Mouse (Mus musculus): ENCODE measurements around the gene Sult6b2. TPM values are rescaled to one million over a fixed set of nuclear protein-coding genes. Genes with fewer than 3 reads are reported as not detected.

Gene Sult6b2
- polyA plus RNA-seq, 1 experiment from 2014 or later = 0.28 TPM

DNA sequence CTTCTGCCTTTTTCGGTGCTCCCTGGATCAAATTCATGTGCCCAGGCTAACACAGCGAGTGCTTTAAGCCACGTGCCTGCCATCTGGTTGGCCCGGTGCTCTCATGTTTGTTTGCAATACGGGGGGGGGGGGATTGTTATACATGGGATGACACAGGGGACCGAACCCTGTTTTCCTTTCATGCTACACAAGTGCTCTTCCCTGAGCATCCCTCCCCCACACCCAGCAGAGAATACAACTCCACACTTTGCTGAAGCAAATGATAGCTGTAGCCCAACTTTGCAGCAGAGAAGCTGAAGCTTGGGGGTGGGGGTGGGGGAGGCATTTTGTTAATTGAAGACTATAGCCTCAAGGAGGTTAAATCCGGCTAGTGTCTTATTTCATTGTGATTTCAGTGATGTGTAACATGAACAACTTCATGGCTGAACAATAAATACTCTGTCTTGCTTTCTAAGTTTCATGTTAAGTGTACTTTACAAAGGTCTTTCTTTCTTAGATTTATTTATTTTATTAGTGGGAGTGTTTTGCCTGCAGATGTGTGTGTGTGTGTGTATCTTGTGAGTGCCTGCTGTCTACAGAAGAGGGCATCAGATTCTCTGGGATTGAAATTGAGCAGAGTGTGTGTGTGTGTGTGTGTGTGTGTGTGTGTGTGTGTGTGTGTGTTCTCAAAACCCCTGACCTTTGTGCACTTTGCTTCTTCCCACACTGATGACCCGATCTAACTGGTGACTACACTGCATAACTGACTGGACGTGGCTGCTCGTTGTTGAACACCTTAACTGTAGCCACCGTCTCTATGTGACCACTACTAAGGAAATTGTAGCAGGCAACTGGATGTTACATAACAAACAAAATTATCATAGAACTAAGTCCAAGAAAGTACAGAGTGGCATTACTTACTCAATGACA, 1.4 kb downstream of the Sult6b2 start:
- ATAC-seq (replicated peaks; ENCODE audit: low FRiP score, low TSS enrichment, low read depth) (no peak), DNase-seq (ENCODE audit: low spot score) (no peak)
- peaks cover 7% of the 10 kb centered on the region; the same call in 1 of the 2 replicates for H3K4me1 ChIP-seq (replicated peaks; ENCODE audit: control insufficient read depth, insufficient read depth, low read length)
- H3K4me2 ChIP-seq (ENCODE audit: low read length) = no peak overlapping the region
- no peak overlapping the region for H3K27ac ChIP-seq (ENCODE audit: low read depth)
- H3K27me3 ChIP-seq (replicated peaks; ENCODE audit: control insufficient read depth, insufficient read depth, low read length) = no peaks in the 10 kb centered on the region
- no peaks in the 10 kb centered on the region for H3K36me3 ChIP-seq (ENCODE audit: control insufficient read depth, insufficient read depth, low read length)
- no peak overlapping the region for H3K4me3 ChIP-seq (ENCODE audit: low read depth, low read length)
- H3K9ac ChIP-seq (ENCODE audit: low read length) = no peak overlapping the region
- 43% methylated on average over 11 of the region's 11 CpGs for WGBS
- H3K9me3 ChIP-seq (ENCODE audit: control insufficient read depth, low read length) = no peaks in the 10 kb centered on the region

DNA sequence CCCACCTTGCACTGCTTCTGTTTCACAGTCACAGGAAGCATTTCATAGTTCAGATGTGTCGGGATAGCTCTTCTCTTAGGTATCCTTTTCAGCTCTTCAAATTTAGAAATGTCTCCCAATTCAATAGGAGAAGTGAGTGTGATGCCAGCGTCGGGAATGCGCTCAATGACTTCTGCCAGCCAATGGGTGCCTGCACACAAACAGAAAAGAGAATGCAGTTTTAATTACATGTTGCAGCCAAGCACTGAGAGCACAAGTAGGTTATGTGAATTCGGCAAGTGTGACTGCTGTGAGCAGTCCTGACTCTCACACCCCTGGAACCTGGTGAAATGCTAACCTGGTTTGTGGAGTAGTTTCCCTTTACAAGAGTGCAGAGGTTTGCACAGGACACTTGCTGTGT, 2.6 kb downstream of the Sult6b2 start:
- Histone ChIP-seq H3K4me3 (ENCODE audit: low read depth, low read length) (no peak overlapping the region), H3K27me3 (replicated peaks; ENCODE audit: control insufficient read depth, insufficient read depth, low read length) (no peaks in the 10 kb centered on the region), H3K9me3 (ENCODE audit: control insufficient read depth, low read length) (no peaks in the 10 kb centered on the region), H3K4me2 (ENCODE audit: low read length) (no peak overlapping the region), H3K9ac (ENCODE audit: low read length) (no peak overlapping the region), H3K36me3 (ENCODE audit: control insufficient read depth, insufficient read depth, low read length) (no peaks in the 10 kb centered on the region), H3K27ac (ENCODE audit: low read depth) (no peak overlapping the region), H3K4me1 (replicated peaks; ENCODE audit: control insufficient read depth, insufficient read depth, low read length) (peaks cover 7% of the 10 kb centered on the region; the same call in 1 of the 2 replicates)
- WGBS = 84% methylated on average over 5 of the region's 5 CpGs
- DNase-seq (ENCODE audit: low spot score) (no peak), ATAC-seq (replicated peaks; ENCODE audit: low FRiP score, low TSS enrichment, low read depth) (no peak)

DNA sequence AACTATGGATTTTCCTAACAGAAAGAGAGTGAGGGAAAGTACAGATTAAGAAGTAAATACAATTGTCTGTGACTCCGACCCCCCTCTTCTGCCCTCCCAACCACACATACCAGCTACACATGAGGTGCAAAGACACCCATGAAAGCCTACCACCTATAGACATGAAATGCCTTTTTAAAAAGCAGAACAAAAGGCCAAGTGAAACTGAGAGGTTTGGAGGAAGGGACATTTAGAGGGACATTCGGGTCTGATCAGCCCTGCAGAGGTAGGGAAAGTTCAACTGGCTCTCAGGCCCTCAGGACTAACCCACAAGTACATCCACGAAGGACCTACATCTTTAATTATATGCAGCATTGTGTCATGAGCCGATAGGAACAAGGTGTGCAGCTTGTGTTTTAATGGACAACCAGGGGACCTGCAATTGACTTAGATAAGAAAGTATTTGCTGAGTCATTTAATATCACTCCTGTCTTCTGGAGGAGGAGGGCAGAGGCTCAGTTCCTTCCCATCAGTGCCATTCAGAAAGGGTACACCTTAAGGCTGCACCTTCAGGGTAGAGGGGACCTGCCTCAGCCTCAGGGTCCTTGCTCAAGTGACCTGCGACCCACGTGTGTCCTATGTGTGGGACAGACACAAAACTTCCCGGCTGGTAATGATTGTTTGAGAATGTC, 4.5 kb downstream of the Sult6b2 start:
- no peak for DNase-seq (ENCODE audit: low spot score)
- no peaks in the 10 kb centered on the region for H3K27me3 ChIP-seq (replicated peaks; ENCODE audit: control insufficient read depth, insufficient read depth, low read length)
- WGBS = 68% methylated on average over 7 of the region's 7 CpGs
- ATAC-seq (replicated peaks; ENCODE audit: low FRiP score, low TSS enrichment, low read depth) = peak; percentile 38; the same call in 1 of the 2 replicates
- no peaks in the 10 kb centered on the region for H3K36me3 ChIP-seq (ENCODE audit: control insufficient read depth, insufficient read depth, low read length)
- peaks cover 17% of the 10 kb centered on the region for H3K4me1 ChIP-seq (replicated peaks; ENCODE audit: control insufficient read depth, insufficient read depth, low read length)
- no peak overlapping the region for H3K4me3 ChIP-seq (ENCODE audit: low read depth, low read length)
- no peak overlapping the region for H3K4me2 ChIP-seq (ENCODE audit: low read length)
- H3K9me3 ChIP-seq (ENCODE audit: control insufficient read depth, low read length) = no peaks in the 10 kb centered on the region
- no peak overlapping the region for H3K9ac ChIP-seq (ENCODE audit: low read length)
- no peak overlapping the region for H3K27ac ChIP-seq (ENCODE audit: low read depth)

DNA sequence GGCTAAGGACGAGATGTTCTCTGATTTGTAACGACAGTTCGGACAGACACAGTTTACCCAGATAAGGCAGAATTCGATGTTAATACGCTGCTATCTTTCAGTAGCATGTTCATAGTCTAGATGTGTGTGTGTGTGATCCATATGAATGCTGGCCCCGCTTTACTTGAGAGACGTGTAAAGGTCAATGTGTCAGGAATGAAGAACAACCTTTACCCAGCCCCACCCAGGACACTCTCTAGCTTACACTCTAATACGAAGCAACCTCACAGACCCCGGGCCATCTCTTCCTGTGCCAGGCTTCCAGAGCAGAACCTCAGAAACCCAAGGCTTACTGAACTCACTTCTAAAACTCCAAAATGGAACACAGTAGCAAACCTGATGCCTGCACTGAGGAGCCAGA, 5.5 kb downstream of the Sult6b2 start:
- H3K27me3 ChIP-seq (replicated peaks; ENCODE audit: control insufficient read depth, insufficient read depth, low read length) = no peaks in the 10 kb centered on the region
- DNase-seq (ENCODE audit: low spot score) (no peak), ATAC-seq (replicated peaks; ENCODE audit: low FRiP score, low TSS enrichment, low read depth) (no peak)
- 77% methylated on average over 9 of the region's 9 CpGs for WGBS
- H3K4me2 ChIP-seq (ENCODE audit: low read length) = no peak overlapping the region
- no peaks in the 10 kb centered on the region for H3K36me3 ChIP-seq (ENCODE audit: control insufficient read depth, insufficient read depth, low read length)
- H3K27ac ChIP-seq (ENCODE audit: low read depth) = no peak overlapping the region
- H3K4me3 ChIP-seq (ENCODE audit: low read depth, low read length) = no peak overlapping the region
- H3K4me1 ChIP-seq (replicated peaks; ENCODE audit: control insufficient read depth, insufficient read depth, low read length) = peaks cover 23% of the 10 kb centered on the region
- no peak overlapping the region for H3K9ac ChIP-seq (ENCODE audit: low read length)
- H3K9me3 ChIP-seq (ENCODE audit: control insufficient read depth, low read length) = no peaks in the 10 kb centered on the region

DNA sequence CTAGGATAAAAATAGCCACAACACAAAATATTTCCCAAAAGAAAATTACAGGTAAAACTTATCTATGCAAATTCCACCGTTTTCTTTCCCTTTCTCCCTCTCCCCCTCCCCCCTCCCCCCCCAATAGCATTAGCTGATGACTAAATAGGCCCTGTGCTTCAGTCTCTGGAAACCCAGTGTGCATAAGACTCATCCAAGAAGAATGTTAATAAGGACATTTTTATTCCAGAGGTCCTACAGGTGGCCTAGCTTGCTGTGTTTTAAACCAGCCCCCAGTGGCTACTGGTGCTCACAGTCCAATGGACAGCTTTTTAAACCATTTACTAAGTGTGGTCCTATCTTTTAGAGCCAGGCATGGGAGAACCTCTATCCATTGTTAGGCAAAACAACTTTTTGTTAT, 6.3 kb downstream of the Sult6b2 start:
- ATAC-seq (replicated peaks; ENCODE audit: low FRiP score, low TSS enrichment, low read depth) = no peak
- Histone ChIP-seq H3K4me3 (ENCODE audit: low read depth, low read length) (no peak overlapping the region), H3K36me3 (ENCODE audit: control insufficient read depth, insufficient read depth, low read length) (no peaks in the 10 kb centered on the region), H3K9ac (ENCODE audit: low read length) (no peak overlapping the region), H3K27ac (ENCODE audit: low read depth) (no peak overlapping the region), H3K4me2 (ENCODE audit: low read length) (no peak overlapping the region), H3K9me3 (ENCODE audit: control insufficient read depth, low read length) (no peaks in the 10 kb centered on the region), H3K27me3 (replicated peaks; ENCODE audit: control insufficient read depth, insufficient read depth, low read length) (no peaks in the 10 kb centered on the region), H3K4me1 (replicated peaks; ENCODE audit: control insufficient read depth, insufficient read depth, low read length) (peaks cover 29% of the 10 kb centered on the region)
- no peak for DNase-seq (ENCODE audit: low spot score)
- WGBS = 85% methylated on average over 1 of the region's 1 CpGs

DNA sequence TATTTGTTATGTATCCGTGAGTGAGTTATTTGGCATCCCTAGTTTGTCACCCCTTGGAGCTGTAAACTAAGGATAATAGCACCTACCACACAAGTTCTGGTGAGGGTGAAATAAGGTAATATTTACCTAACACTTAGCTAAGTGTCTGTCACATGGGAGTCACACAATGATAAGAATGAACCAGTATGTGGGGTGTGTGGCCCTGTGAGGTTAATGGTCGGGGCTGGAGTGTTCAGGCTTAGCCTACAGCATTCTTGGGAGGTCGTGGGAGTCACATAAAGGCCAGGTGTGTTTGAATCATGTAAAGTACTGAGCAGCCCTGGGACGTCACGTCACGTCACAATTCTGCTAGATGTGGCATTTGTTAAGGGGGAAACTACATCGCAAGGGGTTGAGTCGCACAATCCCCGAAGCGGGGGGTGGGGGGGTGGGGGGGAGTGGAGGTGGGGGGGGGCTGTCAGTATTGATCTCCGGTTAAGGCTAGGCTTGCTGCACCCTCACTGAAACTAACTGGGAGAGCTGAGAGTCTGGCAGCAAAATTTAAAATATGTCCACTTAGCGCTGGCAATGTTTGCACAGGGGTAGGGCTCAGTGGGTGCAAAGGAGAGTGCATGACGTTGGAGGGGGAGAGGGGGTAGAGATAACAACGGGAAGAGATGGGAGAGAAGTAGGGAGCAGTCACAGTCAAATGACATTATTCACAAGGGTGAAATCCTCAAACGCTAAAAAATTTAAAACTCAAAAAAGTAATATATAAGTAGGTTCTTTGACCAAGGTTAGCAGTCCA, 8.5 kb downstream of the Sult6b2 start:
- Histone ChIP-seq H3K27ac (ENCODE audit: low read depth) (peak overlapping the region; percentile 65), H3K27me3 (replicated peaks; ENCODE audit: control insufficient read depth, insufficient read depth, low read length) (no peaks in the 10 kb centered on the region), H3K9ac (ENCODE audit: low read length) (no peak overlapping the region), H3K4me3 (ENCODE audit: low read depth, low read length) (no peak overlapping the region), H3K9me3 (ENCODE audit: control insufficient read depth, low read length) (no peaks in the 10 kb centered on the region), H3K4me2 (ENCODE audit: low read length) (peak overlapping the region; percentile 27), H3K36me3 (ENCODE audit: control insufficient read depth, insufficient read depth, low read length) (no peaks in the 10 kb centered on the region), H3K4me1 (replicated peaks; ENCODE audit: control insufficient read depth, insufficient read depth, low read length) (peaks cover 30% of the 10 kb centered on the region)
- ATAC-seq (replicated peaks; ENCODE audit: low FRiP score, low TSS enrichment, low read depth) = peak; percentile 38; the same call in 1 of the 2 replicates
- no peak for DNase-seq (ENCODE audit: low spot score)
- WGBS = 17% methylated on average over 15 of the region's 15 CpGs

DNA sequence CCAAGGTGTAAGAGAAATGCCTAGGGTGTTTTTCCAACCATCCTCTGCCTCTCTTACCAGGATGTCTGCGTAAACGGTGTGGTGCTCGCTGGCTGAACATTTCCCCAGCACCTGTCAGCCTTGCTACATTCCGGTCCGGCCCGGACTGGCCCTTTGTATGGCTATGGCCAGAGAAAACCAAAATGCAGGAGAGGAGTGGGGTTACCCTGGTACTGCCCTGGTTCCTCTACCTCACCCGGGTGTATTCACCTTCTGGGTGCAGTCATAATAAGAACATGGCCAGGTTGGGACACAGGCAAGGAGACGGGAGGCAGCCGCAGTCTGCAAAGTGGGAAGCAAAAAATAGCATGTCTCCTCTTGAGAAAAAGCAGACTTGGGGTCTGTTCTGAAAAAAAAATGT, 9.2 kb downstream of the Sult6b2 start:
- no peak overlapping the region for H3K9ac ChIP-seq (ENCODE audit: low read length)
- no peaks in the 10 kb centered on the region for H3K36me3 ChIP-seq (ENCODE audit: control insufficient read depth, insufficient read depth, low read length)
- no peak for DNase-seq (ENCODE audit: low spot score)
- ATAC-seq (replicated peaks; ENCODE audit: low FRiP score, low TSS enrichment, low read depth) = peak; percentile 38; the same call in 1 of the 2 replicates
- WGBS = 38% methylated on average over 9 of the region's 9 CpGs
- peak overlapping the region; percentile 24; the same call in 1 of the 2 replicates for H3K27ac ChIP-seq (ENCODE audit: low read depth)
- H3K27me3 ChIP-seq (replicated peaks; ENCODE audit: control insufficient read depth, insufficient read depth, low read length) = no peaks in the 10 kb centered on the region
- peaks cover 30% of the 10 kb centered on the region for H3K4me1 ChIP-seq (replicated peaks; ENCODE audit: control insufficient read depth, insufficient read depth, low read length)
- H3K9me3 ChIP-seq (ENCODE audit: control insufficient read depth, low read length) = no peaks in the 10 kb centered on the region
- no peak overlapping the region for H3K4me3 ChIP-seq (ENCODE audit: low read depth, low read length)
- peak overlapping the region; percentile 27; the same call in 1 of the 2 replicates for H3K4me2 ChIP-seq (ENCODE audit: low read length)

DNA sequence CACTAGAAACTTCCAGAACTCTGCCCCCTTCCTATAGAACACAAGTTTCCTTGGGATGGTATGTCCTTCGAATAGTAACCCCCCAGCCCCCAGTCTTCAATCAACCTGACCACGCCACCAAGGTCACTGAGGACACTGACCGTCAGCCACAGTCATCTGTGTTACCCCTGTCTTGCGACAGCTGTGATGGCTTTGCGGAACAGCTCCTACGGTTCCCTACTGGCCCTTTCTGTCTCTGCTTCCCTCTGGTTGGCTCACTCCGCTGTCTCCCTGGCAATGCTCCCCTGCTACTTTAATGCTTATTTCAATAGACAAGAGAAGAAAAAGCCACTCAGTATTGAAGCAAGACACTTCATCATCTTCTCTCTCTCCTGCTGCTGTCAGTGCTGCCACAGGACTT, 10.8 kb downstream of the Sult6b2 start:
- 30% methylated on average over 7 of the region's 7 CpGs for WGBS
- DNase-seq (ENCODE audit: low spot score) = no peak
- H3K4me3 ChIP-seq (ENCODE audit: low read depth, low read length) = no peak overlapping the region

More for the DNA sequence above, 10.8 kb downstream of the Sult6b2 start:
- H3K4me2 ChIP-seq (ENCODE audit: low read length) = no peak overlapping the region
- H3K36me3 ChIP-seq (ENCODE audit: control insufficient read depth, insufficient read depth, low read length) = no peaks in the 10 kb centered on the region
- H3K27ac ChIP-seq (ENCODE audit: low read depth) = peak overlapping the region; percentile 14; the same call in 1 of the 2 replicates
- H3K9ac ChIP-seq (ENCODE audit: low read length) = no peak overlapping the region
- no peaks in the 10 kb centered on the region for H3K27me3 ChIP-seq (replicated peaks; ENCODE audit: control insufficient read depth, insufficient read depth, low read length)
- no peak for ATAC-seq (replicated peaks; ENCODE audit: low FRiP score, low TSS enrichment, low read depth)
- peaks cover 30% of the 10 kb centered on the region for H3K4me1 ChIP-seq (replicated peaks; ENCODE audit: control insufficient read depth, insufficient read depth, low read length)
- H3K9me3 ChIP-seq (ENCODE audit: control insufficient read depth, low read length) = no peaks in the 10 kb centered on the region
